Mouse (Mus musculus) kidney, postnatal 10 days (tissue): ENCODE measurements at regions not wholly inside any gene's neighbourhood (a gene's known extent, or its start where the extent isn't known, plus 50 kb on each side); places are given as distances from the start of the nearest gene placed in this dataset.
A peak's percentile ranks its signal among the peaks of the same experiment; 100 is the strongest.

Experiments used
- DNase-seq: peaks from one replicate; pipeline ENCODE4 v3.0.0; 2021; ENCODE audit warnings: mixed read lengths

DNA sequence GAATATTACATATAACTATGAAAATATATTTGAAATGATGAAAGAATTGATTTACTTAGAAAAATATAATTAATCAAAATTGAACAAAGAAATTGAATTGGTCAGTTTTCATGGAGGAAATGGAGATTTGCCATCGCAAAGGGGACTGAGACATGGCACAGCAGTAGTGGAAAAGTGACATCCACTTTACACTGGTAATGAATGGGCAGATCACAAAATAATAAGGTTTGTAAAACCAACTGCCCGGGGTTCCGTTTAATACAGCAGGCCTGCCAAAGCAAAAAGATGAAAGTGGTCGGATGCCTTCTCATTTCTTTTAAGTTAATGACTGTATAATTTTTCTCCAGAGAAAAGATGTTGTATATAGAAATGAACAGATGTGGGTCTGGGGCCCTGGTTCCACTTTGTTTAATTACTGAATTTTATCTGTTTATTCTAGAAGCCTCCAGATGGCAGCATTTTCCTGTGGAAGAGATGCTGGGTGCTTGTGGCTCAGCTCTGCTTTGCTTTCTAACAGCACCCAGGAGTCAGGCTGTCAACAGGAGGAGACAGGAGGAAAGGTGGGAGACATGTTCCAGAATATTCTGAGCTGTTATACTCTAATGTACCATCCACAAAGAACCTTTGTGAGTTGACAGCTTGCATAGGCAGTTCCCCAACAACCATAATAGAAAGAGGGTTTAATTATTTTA, 75.6 kb upstream of the Fbxl17 start:
- DNase-seq: peak; percentile 58

DNA sequence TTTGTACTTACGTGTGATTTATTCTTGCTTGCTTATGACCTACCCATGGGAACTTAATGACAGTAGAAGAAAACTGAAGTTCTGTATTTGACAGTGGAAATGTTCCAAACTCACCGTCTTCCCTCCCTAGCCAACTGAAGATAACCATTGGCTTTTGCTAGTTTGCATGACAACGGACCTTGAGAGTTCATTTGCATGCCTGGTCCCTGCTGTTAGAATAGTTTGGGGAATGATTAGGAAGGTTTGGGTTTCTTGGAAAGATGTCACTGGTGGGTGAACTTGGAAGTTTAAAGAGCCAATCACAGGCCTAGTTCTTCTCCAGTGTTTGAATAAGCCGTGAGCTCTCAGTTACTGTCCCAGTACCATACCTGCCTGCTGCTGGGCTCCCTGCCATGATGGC, 83.1 kb upstream of the Fbxl17 start:
- no peak for DNase-seq

DNA sequence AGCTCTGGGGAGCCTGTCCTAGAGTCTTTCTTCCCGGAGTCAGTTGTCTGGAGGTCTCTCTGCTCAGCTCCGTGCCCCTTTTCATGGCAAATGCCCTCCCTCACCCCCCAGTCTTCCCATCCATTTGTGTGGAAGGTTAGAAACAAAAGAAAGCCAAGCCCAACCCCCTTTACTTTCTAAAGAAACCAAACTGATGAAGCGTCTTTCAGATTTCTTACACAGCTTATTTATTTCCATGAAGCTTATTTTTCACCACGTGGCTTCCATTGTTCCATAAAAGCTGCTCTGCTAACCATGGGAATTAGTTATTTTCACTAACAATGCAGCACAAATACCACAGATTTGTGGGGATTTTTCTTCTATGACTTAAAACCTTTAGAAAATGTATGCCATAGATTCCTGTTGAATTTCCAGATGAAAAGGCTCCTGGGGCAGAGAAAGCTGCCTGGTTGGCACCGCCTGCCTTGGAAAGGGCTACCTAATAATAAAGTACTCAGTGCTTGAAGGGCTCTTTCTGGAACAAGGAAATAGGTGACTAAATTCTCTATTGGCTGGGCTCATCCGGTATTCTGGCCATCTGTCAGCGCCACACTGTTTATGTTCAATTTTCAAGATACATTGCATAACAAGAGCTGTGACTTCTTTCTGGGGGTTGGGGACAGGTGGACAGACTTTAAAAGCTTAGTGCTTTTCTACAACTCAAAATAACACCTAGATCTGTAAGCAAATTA, 107.4 kb upstream of the Fbxl17 start:
- no peak for DNase-seq

DNA sequence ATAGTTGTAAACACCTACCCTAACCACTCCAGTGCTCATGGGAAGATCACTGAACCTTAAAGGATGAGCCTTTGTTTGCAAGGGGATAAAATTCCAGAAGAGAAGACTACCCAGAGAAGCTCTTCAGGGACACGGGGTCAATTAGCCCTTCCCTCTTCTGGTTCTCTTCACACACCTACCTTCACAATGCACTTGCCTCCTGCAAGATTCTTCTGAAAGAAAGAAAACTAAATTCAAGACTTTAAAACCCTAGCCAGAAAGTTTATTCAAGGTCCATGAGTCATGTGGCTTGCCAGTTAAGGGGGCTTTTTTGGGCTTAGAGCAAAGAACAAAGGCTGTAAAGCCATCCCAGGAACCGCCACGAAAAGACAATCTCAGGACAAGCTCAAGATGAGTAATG, 122.9 kb upstream of the Fbxl17 start:
- no peak for DNase-seq

DNA sequence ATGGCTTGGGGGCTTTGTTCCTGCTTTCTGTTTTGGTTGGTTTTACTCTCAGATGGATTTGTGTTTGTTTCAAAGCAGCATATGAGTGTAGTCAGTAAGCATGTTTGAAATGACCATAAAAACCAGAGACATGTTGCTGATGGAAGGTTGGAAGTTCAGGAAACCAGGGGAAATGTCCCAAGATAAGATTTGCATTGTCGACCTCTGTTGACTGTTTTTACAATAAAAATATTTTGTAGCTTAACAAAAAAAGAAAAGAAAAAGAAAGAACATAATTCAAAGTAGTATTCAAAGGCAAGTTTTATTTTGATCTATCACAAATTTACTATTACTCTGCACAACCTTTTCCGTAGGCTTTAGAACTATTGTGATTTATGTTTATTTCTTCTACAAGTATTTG, 137.8 kb upstream of the Fbxl17 start:
- DNase-seq: no peak

DNA sequence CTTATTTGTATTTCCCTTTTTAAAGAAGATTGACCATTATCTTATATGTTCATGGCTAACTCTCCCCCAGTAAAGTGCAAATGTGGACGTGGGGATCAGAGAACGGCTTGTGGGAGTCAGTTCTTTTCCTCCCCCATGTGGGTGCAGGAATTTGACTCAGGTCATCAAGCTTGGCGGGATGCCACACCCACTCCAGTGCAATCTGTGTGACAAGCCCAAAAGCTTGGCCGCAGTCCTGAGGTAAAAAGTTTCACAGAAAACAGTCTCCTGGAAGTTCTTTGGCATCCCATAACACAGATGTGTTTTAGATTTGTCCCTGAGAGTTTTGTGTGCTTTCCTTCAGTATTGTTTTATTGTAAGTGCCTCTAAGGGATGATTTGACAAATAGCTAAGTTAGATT, 144.6 kb upstream of the Fbxl17 start:
- peak; percentile 57 for DNase-seq

DNA sequence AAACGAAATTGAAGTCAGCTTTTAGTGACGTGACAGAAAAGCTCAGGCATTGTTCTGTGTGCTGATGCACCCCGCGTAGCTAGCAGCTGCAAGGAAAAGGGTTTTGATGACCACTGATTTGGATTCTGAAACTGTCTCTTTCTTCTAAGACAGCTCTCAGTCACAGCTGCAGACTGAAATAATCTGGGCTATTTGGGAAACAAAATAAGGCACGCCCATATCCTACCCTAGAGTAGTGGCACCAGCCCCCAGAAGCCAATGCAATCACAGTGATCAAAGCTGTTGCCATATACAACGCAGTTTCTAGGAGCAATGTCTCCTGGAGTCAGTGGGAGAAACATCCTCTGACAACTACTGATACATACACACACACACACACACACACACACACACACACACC, 157.9 kb upstream of the Fbxl17 start:
- DNase-seq: no peak

DNA sequence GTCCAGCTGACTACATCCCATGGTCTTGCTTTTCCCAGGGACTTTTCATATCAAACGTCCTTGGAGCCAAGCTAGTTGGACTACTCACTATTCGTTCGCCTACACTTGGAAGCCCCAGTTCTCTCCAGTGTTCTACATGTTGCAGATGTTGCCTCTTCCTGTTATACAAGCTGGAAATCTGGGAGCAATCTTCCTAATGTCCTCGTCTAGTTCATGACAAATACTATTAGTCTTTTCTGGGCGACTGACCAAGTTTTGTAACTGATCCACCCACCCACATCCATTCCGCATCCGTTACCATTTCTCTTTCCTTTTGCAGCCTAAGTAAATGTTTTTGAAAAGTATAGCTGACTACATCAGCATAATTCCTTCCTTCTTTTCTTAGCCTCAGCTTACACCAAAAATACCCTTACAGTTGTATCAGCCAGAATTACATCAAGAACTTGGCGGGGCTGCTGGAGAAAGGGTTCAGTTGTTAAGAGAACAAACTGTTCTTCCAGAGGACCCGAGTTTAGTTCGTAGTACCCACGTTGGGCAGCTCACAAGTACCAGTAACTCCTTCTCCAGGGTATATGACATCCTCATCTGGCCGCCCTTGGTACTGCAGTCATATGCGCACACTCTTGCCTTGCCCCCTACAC, 161.1 kb upstream of the Fbxl17 start:
- DNase-seq: peak; percentile 59

DNA sequence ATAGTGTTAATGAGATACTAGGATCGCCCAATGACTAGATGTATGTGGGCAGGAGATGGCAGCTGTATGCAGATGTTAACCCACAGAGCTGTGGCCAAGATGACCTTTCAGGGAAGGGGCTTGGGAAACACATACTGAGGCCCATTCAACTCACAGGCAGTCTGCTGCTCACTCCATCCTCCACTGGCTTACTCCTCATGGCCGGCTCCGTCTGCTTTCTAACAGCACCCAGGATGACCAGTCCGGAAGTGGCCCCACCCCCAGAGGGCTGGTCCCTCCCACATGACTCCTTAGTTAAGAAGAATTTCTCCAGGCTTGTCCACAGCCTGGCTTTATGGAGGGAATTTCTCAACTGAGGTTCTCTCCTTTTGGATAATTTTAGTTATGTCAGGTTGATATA, 161.8 kb upstream of the Fbxl17 start:
- DNase-seq: peak; percentile 64

DNA sequence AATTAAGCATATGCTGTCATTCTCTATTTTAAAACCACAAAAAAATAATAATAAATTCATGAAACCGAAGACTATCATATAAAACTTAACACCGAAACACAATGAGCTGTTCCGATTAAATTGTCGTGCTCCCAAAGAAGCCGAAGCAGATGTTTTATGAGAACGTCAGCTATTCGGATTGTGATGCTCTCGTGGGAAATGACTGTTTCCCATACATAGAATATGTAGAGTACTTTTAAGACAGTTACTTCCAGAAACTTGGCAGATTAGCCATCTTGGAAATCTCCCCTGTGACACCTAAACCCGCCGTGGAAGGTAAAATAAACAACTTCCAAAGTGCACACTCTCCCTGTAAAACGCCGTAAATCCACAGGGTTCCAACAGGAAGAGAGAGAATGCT, 162.4 kb upstream of the Fbxl17 start:
- DNase-seq: no peak

DNA sequence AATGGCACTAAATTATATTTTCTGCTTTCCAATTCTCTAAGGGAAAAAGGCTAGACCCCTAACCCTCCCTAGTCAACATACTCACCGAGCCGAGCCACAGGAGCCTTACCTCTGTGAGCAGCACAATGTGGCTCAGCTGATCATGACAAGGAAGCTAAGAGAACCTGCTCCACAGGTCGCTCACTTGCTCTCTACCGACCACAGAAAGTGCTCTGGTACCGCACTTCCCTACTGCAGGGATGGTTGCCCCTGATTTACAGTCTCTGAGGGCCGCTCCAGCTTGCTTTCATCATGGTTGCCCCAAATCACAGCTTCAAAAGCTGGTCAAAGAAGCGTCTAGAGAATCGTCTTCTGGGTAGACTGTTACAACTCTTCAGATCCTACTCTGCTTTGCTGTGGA, 177.0 kb upstream of the Fbxl17 start:
- DNase-seq: no peak

DNA sequence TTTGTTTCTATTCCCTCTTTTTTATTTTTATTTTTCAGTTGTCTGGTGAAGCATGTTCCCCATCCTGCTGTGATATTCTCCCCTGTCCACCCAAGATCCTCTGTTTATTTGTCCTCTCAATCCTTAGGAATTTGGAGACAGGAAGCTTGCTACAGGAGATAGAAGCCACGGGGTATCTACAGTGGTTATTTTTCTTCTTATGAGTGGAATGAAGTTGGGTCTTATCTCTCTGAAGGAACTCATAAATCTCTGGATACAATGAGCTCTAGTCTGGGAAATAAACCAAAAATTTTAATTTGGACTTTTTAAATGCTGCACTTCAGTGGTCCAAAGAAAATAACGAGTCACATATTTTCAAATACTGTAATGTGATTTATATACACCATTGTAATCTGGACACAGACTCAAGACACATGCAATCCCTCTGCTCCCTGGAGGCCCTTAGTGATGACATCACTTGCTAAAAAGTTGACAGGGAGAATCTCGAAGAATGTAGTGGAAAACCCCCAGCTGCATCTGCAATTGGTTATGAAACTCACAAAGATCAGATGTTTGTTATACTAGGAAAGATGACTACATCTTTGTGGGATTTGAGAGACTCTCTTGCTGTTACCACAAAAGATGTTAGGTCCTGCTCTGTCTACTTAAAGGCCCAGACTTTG, 178.3 kb upstream of the Fbxl17 start:
- peak; percentile 70 for DNase-seq

DNA sequence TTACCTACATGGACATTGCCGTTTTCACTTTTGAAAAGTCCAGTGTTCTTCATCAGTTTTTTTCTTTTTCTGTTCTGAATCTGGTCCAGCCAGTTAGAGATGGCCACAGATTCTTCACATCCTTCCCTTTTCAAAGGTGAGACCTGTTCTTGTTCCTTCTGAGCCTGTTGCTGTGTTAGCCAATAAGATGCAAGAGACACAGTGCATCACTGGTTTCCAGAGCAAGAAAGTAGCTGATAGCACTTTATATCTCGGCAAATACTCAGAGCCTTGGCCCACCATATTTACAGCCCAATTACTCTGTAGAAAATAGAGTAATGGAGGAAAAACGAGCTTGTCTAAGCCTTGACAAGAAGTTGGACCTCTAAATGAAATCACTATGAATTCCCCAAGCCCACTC, 180.7 kb upstream of the Fbxl17 start:
- no peak for DNase-seq

DNA sequence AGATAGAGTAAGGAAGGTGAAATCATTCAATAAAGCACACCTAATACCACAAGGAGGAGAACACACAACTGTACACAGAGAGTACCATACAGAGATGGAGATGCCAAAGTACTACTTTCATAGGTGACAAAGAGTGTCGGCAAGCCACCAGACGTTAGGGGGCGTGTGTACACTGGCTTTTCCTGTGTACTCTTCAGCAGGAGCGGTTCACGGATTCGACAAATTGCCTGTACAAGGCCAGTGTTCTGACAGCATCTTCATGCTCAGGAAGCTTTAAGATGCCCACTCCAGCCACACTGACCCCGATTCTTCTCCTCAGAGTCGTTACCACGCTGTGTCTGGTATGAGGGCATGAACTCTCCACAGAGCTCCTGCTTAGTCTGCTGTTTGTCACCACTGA, 179.5 kb upstream of the Fer start:
- DNase-seq: no peak

DNA sequence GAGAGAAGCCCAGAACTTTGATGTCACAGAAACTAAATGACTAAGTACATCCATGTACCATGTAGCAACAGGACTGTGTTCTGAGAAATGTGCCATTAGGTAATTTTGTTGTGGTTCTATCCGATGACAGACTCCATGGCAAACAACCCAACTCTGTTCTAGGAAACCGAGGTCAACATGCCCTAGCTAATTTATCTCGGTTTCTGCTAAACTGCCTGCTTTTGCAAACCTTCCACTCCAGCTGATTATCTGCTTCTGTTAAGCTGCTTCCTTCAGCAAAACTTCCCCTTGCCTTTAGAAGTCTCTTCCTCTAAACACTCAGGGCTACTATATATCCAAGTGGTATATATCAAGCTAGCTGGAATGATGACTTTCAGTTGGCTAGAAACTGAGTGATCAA, 178.8 kb upstream of the Fer start:
- DNase-seq: no peak

DNA sequence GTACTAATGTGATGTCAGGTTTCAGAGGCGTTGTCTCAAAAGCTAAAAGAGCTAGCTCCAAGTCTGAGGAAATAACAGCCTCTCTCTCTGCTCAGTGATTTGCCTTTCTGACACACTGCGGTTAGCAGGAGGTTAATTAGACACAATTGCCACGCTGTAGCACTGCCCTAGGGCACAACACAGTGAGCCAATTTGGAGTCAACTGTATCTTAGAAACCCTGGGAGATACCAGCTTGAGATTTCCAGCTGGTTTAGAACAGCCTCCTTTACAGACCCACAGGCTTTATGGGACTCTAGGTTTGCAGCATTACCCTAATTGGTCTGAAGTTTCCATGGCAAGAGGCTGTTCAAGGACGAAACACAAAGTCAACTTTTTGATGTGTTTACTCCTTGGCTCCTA, 176.9 kb upstream of the Fer start:
- peak; percentile 13 for DNase-seq

DNA sequence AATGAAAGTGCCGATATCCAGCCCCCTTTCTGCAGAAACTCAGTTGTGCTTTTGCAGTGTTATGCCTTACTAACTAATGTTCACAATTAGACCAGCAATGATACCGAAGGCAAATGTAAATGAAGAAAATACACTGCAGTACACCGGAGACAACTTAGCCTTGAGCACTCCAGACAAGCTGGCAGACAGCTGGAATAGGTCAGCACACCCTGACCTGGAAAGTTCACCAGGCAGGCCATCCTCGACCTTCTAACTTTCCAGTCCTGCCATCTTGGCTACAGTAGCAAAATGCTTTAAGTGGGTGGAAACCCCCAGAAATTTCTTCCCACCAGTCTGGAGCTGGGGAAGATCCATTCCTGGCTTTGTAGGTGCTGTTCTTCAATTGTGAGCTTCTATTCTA, 176.5 kb upstream of the Fer start:
- no peak for DNase-seq

DNA sequence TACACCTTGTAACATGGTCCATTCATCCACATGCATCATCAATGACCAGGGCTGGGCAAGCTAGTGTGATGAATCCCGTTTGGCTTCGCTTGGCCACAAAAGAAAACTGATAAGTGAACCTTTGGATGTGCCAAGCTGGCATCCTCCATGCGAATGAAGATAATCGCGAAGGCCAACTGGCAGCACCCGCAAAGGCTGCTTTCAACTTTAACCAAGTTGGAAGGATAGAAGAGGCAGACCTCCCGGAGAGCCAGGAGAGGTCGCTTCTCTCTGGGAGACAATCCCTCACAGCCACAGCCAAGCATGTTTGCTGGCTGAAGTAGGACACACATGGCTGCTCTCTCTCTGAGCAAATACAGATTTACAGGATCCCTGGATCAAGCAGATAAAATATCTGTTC, 173.6 kb upstream of the Fer start:
- DNase-seq: no peak

DNA sequence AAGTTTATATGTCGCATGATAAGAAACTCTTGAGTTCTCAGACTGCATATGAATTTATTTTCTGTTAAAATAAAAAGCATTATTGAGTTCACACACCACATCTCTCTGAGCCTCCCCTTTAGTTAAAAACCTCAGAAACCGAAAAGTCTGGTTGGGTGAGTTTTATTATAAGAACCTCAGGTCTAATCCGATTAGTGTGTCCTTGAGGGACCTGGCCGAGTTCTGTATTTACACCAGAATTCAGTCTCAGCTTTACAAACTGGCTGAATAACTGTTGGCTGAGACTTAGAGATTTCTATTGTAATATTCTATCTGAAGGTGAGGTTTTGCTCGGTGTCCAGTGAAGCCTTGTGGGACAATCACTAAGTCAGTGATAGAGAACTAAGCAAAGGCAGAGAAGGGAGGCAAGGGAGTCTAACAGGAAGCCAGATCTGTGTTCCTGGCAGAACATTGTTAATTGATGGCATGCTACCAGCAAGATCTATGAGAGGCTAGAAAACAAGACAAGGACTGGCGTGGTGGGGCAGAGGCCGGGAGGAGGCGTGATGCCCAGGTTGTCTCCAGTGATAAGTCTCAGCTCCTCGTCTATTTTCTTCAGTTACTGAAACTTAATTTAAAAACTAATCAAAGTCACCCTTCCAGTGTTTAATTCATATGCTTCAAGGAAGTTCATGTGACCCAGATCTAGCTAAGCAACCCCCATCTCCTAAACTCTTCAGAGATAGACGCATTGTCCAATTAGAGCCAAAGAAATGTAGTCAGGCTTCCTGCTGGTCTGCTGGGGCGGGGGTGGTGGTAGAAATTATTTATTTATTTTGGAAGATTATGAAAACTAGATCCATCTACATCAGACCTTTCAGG, 171.8 kb upstream of the Fer start:
- no peak for DNase-seq

DNA sequence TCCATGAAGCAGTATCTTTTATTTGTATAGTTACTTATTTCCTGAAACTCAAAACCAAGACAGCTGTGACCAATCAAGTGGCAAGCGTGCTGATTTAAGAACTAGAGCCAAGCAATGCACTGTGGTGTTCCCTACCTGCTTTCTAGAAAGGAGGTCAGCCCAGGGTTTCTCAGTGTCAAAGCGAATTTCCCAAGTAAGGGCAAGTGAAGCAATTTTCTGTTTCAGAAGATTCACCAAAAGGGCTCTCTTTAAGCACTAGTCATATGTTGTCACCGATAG, 171.2 kb upstream of the Fer start:
- peak; percentile 14 for DNase-seq

DNA sequence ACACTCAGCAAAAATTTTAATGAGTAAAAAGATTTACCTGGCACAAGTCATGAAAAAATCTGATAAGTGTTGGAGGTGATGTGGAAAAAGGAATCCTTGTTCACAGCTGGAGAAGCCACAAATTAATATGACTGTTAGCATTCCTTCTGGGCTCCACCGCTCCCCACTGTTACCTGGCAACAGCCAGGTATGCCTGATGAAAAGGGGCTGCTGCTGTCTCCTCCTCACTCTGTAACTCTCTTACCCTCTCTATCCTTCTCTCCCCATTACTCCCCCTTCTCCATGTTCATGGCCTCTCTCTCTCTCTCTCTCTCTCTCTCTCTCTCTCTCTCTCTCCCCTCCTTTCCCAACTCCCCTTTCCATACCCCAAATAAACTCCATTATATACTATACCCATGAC, 169.6 kb upstream of the Fer start:
- DNase-seq: no peak

DNA sequence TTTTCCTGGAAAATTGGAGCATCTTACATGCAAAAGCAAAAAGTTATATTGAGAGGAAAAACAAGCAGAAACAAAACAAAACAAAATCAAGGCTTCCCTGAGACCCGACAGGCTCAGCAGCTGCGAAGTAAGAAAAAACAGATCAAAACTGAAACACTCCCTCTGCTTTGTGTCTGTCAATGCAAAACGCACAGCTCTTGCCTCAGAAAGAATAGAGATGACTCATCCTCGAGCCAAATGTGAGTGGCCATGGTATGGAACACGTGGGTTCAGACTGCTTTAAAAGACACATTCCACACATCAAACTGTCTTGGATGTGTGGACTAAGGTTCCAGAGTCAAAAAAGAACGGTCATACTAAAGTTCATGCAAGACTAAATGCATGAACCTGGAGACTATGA, 163.3 kb upstream of the Fer start:
- DNase-seq: no peak

DNA sequence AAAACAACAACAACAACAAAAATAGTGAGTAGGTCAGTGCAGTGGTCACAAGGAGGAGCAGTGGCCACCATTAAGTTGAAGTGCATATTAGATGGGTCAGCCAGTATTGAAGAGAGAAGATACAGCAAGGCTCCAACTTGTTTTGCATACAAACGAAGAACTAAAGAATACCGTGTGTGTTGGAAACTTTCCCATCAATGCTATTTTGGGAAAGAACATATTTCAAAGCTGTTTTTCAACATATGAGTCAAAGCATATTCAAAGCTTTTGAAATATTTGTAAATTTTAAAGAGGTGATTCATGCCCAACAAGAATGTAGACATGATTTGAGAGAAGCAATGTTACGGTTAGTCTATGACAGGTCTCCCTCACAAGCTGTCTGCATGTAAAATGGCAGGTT, 157.9 kb upstream of the Fer start:
- no peak for DNase-seq
